ENCODE assay signal across 9 mouse cellular contexts in the genomic region with DNA sequence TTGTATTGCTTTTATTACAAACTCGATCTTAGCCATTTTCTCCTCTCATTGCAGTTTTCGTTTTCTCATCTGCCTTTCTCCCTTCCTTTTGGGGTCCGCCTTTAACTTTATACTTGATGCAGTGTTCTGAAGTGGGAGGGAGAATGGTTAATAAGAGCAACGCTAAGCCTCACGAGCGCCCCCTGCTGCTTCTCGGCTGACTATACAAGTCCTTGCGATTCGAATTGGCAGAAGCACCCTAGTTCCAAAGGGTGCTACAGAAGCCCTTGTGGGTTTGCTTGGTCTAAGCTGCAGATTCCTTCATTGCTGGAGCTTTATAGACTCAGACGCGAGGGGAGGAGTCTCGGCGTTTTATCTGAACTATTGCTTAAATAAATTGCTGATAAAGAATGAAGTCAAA. TPM values are rescaled to one million over a fixed set of nuclear protein-coding genes. Genes with fewer than 3 reads are reported as not detected.
DNase-seq lines count a peak whose midpoint lies in the region; ATAC-seq lines count a peak whose summit lies in the region.
"Had no signal": no experiment of that assay in that cellular context is flagged by ENCODE, and none has a peak within 500 bp of the region (broad histone marks: within the 10 kb centered on the region; RNA-seq: fewer than 3 reads in every experiment).

No protein-coding gene starts in this region.

- WGBS in kidney, embryonic 15.5 days: 17% methylated on average over 13 of the region's 13 CpGs
- 14% methylated on average over 13 of the region's 13 CpGs for WGBS in embryonic facial prominence, embryonic 11.5 days

- DNase-seq in kidney, adult 11 months: peak; percentile 45
- peak; percentile 83 for DNase-seq in adrenal gland, postnatal 14 days
- peak; percentile 85 for DNase-seq in embryonic facial prominence, embryonic 11.5 days (ENCODE audit: low spot score)
- DNase-seq in induced T-regulatory cell, adult 2 months (ENCODE audit: low read depth): peak; percentile 66
- DNase-seq in left cerebral cortex, postnatal 25 days (ENCODE audit: low spot score in 2 of 2): peak; percentile 38 to 60
- peak; percentile 31 for DNase-seq in ovary, adult 18-20 months (ENCODE audit: low spot score)
- DNase-seq in thymus, postnatal 10 days (ENCODE audit: low spot score in 2 of 2): peak; percentile 4 to 62

- no peak overlapping the region for H3K27ac ChIP-seq in kidney, embryonic 15.5 days
- H3K27ac ChIP-seq in embryonic facial prominence, embryonic 11.5 days (replicated peaks; ENCODE audit: low read depth, low read length): no peak overlapping the region
- H3K27ac ChIP-seq: embryonic facial prominence, embryonic 12.5 days had no signal

- no peaks in the 10 kb centered on the region for H3K4me1 ChIP-seq in kidney, embryonic 15.5 days
- H3K4me1 ChIP-seq in embryonic facial prominence, embryonic 11.5 days (ENCODE audit: control insufficient read depth, insufficient read depth, low read length): no peaks in the 10 kb centered on the region
- H3K4me1 ChIP-seq: embryonic facial prominence, embryonic 12.5 days had no signal

- no peak overlapping the region for H3K9ac ChIP-seq in kidney, embryonic 15.5 days
- H3K9ac ChIP-seq in embryonic facial prominence, embryonic 11.5 days (replicated peaks; ENCODE audit: low read length): no peak overlapping the region
- H3K9ac ChIP-seq: embryonic facial prominence, embryonic 12.5 days had no signal

- H3K4me3 ChIP-seq in kidney, embryonic 15.5 days (replicated peaks): no peak overlapping the region
- H3K4me3 ChIP-seq in embryonic facial prominence, embryonic 11.5 days (ENCODE audit: low read depth, low read length): no peak overlapping the region
- H3K4me3 ChIP-seq: embryonic facial prominence, embryonic 12.5 days had no signal

- no peak for ATAC-seq in kidney, embryonic 15.5 days (replicated peaks; ENCODE audit: low FRiP score)
- ATAC-seq in embryonic facial prominence, embryonic 11.5 days (replicated peaks; ENCODE audit: insufficient number of reproducible peaks, low FRiP score, low TSS enrichment, low read depth): no peak

- no peaks in the 10 kb centered on the region; the same call in 1 of the 2 replicates for H3K9me3 ChIP-seq in kidney, embryonic 15.5 days (replicated peaks)
- H3K9me3 ChIP-seq in embryonic facial prominence, embryonic 11.5 days (replicated peaks; ENCODE audit: control insufficient read depth, low read length): no peaks in the 10 kb centered on the region
- H3K9me3 ChIP-seq: embryonic facial prominence, embryonic 12.5 days had no signal

- H3K4me2 ChIP-seq in kidney, embryonic 15.5 days: no peak overlapping the region
- H3K4me2 ChIP-seq in embryonic facial prominence, embryonic 11.5 days (ENCODE audit: low read depth, low read length): no peak overlapping the region
- H3K4me2 ChIP-seq: embryonic facial prominence, embryonic 12.5 days had no signal

- intact Hi-C loops in left cerebral cortex, postnatal 25 days (cut with DNase I): loop anchor here (1.0 kb wide), 1 partner anchor 39 kb away; no protein-coding TSS in a partner anchor

- H3K27me3 ChIP-seq in kidney, embryonic 15.5 days: no peaks in the 10 kb centered on the region
- no peaks in the 10 kb centered on the region for H3K27me3 ChIP-seq in embryonic facial prominence, embryonic 11.5 days (ENCODE audit: control insufficient read depth, insufficient read depth, low read length)
- H3K27me3 ChIP-seq: embryonic facial prominence, embryonic 12.5 days had no signal

- H3K36me3 ChIP-seq in kidney, embryonic 15.5 days: no peaks in the 10 kb centered on the region
- no peaks in the 10 kb centered on the region for H3K36me3 ChIP-seq in embryonic facial prominence, embryonic 11.5 days (replicated peaks; ENCODE audit: control insufficient read depth, insufficient read depth, low read depth, low read length)
- H3K36me3 ChIP-seq: embryonic facial prominence, embryonic 12.5 days had no signal

RNA-seq across cellular contexts. Expression of a gene that starts 12.9 kb away (rescaled TPM):
- polyA plus RNA-seq in kidney, embryonic 15.5 days (2015; fragmentation: Nextera tagmentation; extraction: Ambion mirVana): not detected in 2 replicates
- total RNA-seq in adrenal gland, postnatal 14 days (2021): not detected in 2 replicates
- polyA plus RNA-seq in embryonic facial prominence, embryonic 11.5 days (2014; fragmentation: Nextera tagmentation; extraction: Ambion mirVana): 0.88 and 1.9 TPM in 2 replicates
- total RNA-seq in left cerebral cortex, postnatal 25 days (2021): not detected

Comparison
In these comparisons a context has a peak if more than half of its experiments do, and no peak if none do; other contexts are left out.
1. DNase-seq: peak in every context shown above with its lines; median percentile 85 in embryonic facial prominence, embryonic 11.5 days; 83 in adrenal gland, postnatal 14 days; 66 in induced T-regulatory cell, adult 2 months; 49 in left cerebral cortex, postnatal 25 days; 45 in kidney, adult 11 months; 33 in thymus, postnatal 10 days; 31 in ovary, adult 18-20 months.